Mouse (Mus musculus): ENCODE results near the gene 5430402E10Rik.
"Not testable (repeated sequence)": the region's sequence is repeated elsewhere in the genome, so short reads cannot be mapped to it uniquely, and the experiment has no call there.

The 5430402E10Rik gene

GRCm38 (mm10) chrX:77924962-77925361, at the start of gene 5430402E10Rik:
TSS of gene 5430402E10Rik (minus strand) at chrX:77925062.
- DNase-seq (ENCODE audit: low spot score), result not testable (repeated sequence)

- DNase-seq (ENCODE audit: low spot score), result not testable (repeated sequence)
Observed at GRCm38 (mm10) chrX:77880033-77880432, 44.8 kb downstream of the 5430402E10Rik start.

Data from ovary, adult 18-20 months (tissue).